Mouse (Mus musculus): ENCODE measurements around the gene Snrpd3. TPM values are rescaled to one million over a fixed set of nuclear protein-coding genes. Genes with fewer than 3 reads are reported as not detected.

Gene Snrpd3
- polyA plus RNA-seq, 1 experiment from 2014 or later: 122 TPM

DNA sequence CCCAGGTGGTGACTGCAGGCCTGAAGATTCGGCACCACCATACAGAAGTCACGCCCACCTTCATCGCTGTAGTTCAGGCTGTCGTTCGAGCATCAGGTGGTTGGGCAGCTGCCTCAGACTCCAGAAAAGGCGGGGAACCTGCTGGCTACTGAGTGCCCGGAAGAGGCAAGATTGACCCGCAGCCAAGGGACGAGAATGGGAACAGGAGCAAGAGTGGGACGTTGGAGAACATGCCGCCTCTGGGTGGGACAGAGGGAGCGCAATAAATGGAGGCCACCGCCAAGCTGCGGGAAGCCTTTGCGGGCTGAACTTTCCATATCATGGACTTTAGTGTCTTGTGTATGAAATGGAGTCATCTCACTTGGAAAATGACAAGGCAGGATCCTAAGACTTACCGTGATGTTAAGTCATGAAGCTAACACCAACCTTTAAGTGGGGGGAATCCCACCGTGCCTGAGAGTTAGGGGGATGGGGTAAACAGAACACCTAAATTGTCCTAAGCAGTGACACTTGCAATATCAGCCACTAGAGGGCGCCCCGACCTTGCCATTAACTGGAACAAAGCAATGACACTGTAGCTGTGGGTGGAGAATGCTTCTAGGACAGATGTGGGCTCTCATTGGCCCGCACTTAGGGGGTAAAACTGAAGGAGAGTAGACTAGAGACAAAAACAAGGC is 68.7 kb downstream of the Snrpd3 start:
- H3K4me2 ChIP-seq: peak overlapping the region; percentile 39
- H3K9ac ChIP-seq: no peak overlapping the region
- no peaks in the 10 kb centered on the region for H3K36me3 ChIP-seq (replicated peaks)
- H3K4me1 ChIP-seq: peaks cover 5% of the 10 kb centered on the region; the same call in 1 of the 2 replicates
- 0 out of 2 replicates have a peak, but pooled peaks cover 6% of the 10 kb centered on the region for H3K27me3 ChIP-seq (replicated peaks)
- 23% methylated on average over 20 of the region's 20 CpGs for WGBS
- H3K4me3 ChIP-seq: no peak overlapping the region
- ATAC-seq (replicated peaks): peak; percentile 82
- H3K27ac ChIP-seq: peak overlapping the region; percentile 2; the same call in 1 of the 2 replicates
- H3K9me3 ChIP-seq: no peaks in the 10 kb centered on the region

DNA sequence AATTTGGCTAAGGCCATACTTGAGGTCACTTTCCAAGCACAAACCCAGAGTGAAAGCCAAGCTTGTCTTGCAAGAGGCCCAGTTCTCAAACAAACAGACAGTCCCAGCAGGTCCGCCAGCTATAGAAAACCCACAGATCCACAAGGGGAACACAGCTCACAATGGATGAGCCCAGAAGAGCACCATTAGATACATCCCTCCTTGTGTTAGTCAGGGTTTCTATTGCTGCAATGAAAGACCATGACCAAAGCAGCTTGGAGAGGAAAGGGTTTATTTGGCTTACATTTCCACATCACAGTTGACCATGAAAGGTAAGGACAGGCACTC is 69.2 kb downstream of the Snrpd3 start:
- H3K27ac ChIP-seq: peak overlapping the region; percentile 2; the same call in 1 of the 2 replicates
- no peak overlapping the region for H3K4me3 ChIP-seq
- H3K27me3 ChIP-seq (replicated peaks): 0 out of 2 replicates have a peak, but pooled peaks cover 6% of the 10 kb centered on the region
- peak; percentile 46; the same call in 1 of the 2 replicates for ATAC-seq (replicated peaks)
- peaks cover 5% of the 10 kb centered on the region; the same call in 1 of the 2 replicates for H3K4me1 ChIP-seq
- 85% methylated on average over 1 of the region's 1 CpGs for WGBS
- no peaks in the 10 kb centered on the region for H3K9me3 ChIP-seq
- H3K9ac ChIP-seq: no peak overlapping the region
- no peaks in the 10 kb centered on the region for H3K36me3 ChIP-seq (replicated peaks)
- no peak overlapping the region for H3K4me2 ChIP-seq

Other genes starting within 250 kb of the Snrpd3 start
- gene Adora2a, start 200.7 kb upstream of the Snrpd3 start, polyA plus RNA-seq (2015; fragmentation: Nextera tagmentation; extraction: Ambion mirVana): 3.8 and 4.0 TPM in 2 replicates
- 0.28 and 0.51 TPM in 2 replicates for gene Upb1, start 116.4 kb upstream of the Snrpd3 start, polyA plus RNA-seq (2015; fragmentation: Nextera tagmentation; extraction: Ambion mirVana)
- gene Gucd1, start 421 bp downstream of the Snrpd3 start, polyA plus RNA-seq (2015; fragmentation: Nextera tagmentation; extraction: Ambion mirVana): 22.3 and 24.4 TPM in 2 replicates
- 41.0 and 44.8 TPM in 2 replicates for gene Lrrc75b, start 42.8 kb downstream of the Snrpd3 start, polyA plus RNA-seq (2015; fragmentation: Nextera tagmentation; extraction: Ambion mirVana)
- 1.2 and 1.7 TPM in 2 replicates for gene Ggt1, start 44.1 kb downstream of the Snrpd3 start, polyA plus RNA-seq (2015; fragmentation: Nextera tagmentation; extraction: Ambion mirVana)
- 2.2 and 3.4 TPM in 2 replicates for gene Ggt5, start 71.8 kb downstream of the Snrpd3 start, polyA plus RNA-seq (2015; fragmentation: Nextera tagmentation; extraction: Ambion mirVana)
- 3.0 and 4.1 TPM in 2 replicates for gene Susd2, start 126.5 kb downstream of the Snrpd3 start, polyA plus RNA-seq (2015; fragmentation: Nextera tagmentation; extraction: Ambion mirVana)
- 36.6 and 42.2 TPM in 2 replicates for gene Cabin1, start 246.8 kb downstream of the Snrpd3 start, polyA plus RNA-seq (2015; fragmentation: Nextera tagmentation; extraction: Ambion mirVana)

Measured in midbrain, embryonic 15.5 days (tissue).